Mouse (Mus musculus): ENCODE results near the gene Fstl5. TPM values are rescaled to one million over a fixed set of nuclear protein-coding genes. Genes with fewer than 3 reads are reported as not detected.
"Not testable (repeated sequence)": the region's sequence is repeated elsewhere in the genome, so short reads cannot be mapped to it uniquely, and the experiment has no call there.

The Fstl5 gene
- polyA plus RNA-seq, 1 experiment, result not detected

GRCm38 (mm10) chr3:76369910-76370309 is 295.8 kb downstream of the Fstl5 start:
- TF ChIP-seq POLR2A (IDR thresholded peaks at IDR 0.05; ENCODE audit: borderline replicate concordance, control insufficient read depth, low read depth, low read length) (no peak), CTCF (IDR thresholded peaks at IDR 0.05; ENCODE audit: control insufficient read depth, insufficient read depth, low read length) (no peak)
- no peaks in the 10 kb centered on the region for H3K4me1 ChIP-seq (ENCODE audit: control insufficient read depth, insufficient read depth, low read length)
- 90% methylated on average over 4 of the region's 4 CpGs for WGBS
- no peak overlapping the region for H3K27ac ChIP-seq (ENCODE audit: control insufficient read depth, insufficient read depth, low read depth, low read length, poor library complexity)
- no peak overlapping the region for H3K4me3 ChIP-seq (replicated peaks; ENCODE audit: control insufficient read depth, low read depth, low read length)

GRCm38 (mm10) chr3:76428775-76429372 is 354.8 kb downstream of the Fstl5 start:
- no peaks in the 10 kb centered on the region for H3K4me1 ChIP-seq (ENCODE audit: control insufficient read depth, insufficient read depth, low read length)
- WGBS, result 73% methylated on average over 6 of the region's 6 CpGs
- TF ChIP-seq CTCF (IDR thresholded peaks at IDR 0.05; ENCODE audit: control insufficient read depth, insufficient read depth, low read length), result no peak
- no peak for TF ChIP-seq POLR2A (IDR thresholded peaks at IDR 0.05; ENCODE audit: borderline replicate concordance, control insufficient read depth, low read depth, low read length)

GRCm38 (mm10) chr3:76467229-76467874 is 393.3 kb downstream of the Fstl5 start:
- Histone ChIP-seq H3K4me1 (ENCODE audit: control insufficient read depth, insufficient read depth, low read length) (no peaks in the 10 kb centered on the region), H3K4me3 (replicated peaks; ENCODE audit: control insufficient read depth, low read depth, low read length) (no peak overlapping the region), H3K27ac (ENCODE audit: control insufficient read depth, insufficient read depth, low read depth, low read length, poor library complexity) (no peak overlapping the region)
- TF ChIP-seq CTCF (IDR thresholded peaks at IDR 0.05; ENCODE audit: control insufficient read depth, insufficient read depth, low read length), result no peak
- TF ChIP-seq POLR2A (IDR thresholded peaks at IDR 0.05; ENCODE audit: borderline replicate concordance, control insufficient read depth, low read depth, low read length), result no peak

More at GRCm38 (mm10) chr3:76428775-76429372, 354.8 kb downstream of the Fstl5 start:
- Histone ChIP-seq H3K4me3 (replicated peaks; ENCODE audit: control insufficient read depth, low read depth, low read length) (no peak overlapping the region), H3K27ac (ENCODE audit: control insufficient read depth, insufficient read depth, low read depth, low read length, poor library complexity) (no peak overlapping the region)

- 51% methylated on average over 1 of the region's 1 CpGs for WGBS
- no peaks in the 10 kb centered on the region for H3K4me1 ChIP-seq (ENCODE audit: control insufficient read depth, insufficient read depth, low read length)
- no peak for TF ChIP-seq CTCF (IDR thresholded peaks at IDR 0.05; ENCODE audit: control insufficient read depth, insufficient read depth, low read length)
- TF ChIP-seq POLR2A (IDR thresholded peaks at IDR 0.05; ENCODE audit: borderline replicate concordance, control insufficient read depth, low read depth, low read length), result no peak
- no peak overlapping the region for H3K4me3 ChIP-seq (replicated peaks; ENCODE audit: control insufficient read depth, low read depth, low read length)
- no peak overlapping the region for H3K27ac ChIP-seq (ENCODE audit: control insufficient read depth, insufficient read depth, low read depth, low read length, poor library complexity)
These were observed 394.1 kb downstream of the Fstl5 start for GRCm38 (mm10) chr3:76468147-76468546.

GRCm38 (mm10) chr3:76507891-76508290 is 433.8 kb downstream of the Fstl5 start:
- whole genome bisulfite sequencing, result 86% methylated on average over 3 of the region's 3 CpGs
- not testable (repeated sequence) for H3K27ac ChIP-seq (ENCODE audit: control insufficient read depth, insufficient read depth, low read depth, low read length, poor library complexity); H3K4me3 ChIP-seq (replicated peaks; ENCODE audit: control insufficient read depth, low read depth, low read length); H3K4me1 ChIP-seq (ENCODE audit: control insufficient read depth, insufficient read depth, low read length)

- 87% methylated on average over 14 of the region's 14 CpGs for WGBS
- H3K27ac ChIP-seq (ENCODE audit: control insufficient read depth, insufficient read depth, low read depth, low read length, poor library complexity), result no peak overlapping the region
- H3K4me1 ChIP-seq (ENCODE audit: control insufficient read depth, insufficient read depth, low read length), result no peaks in the 10 kb centered on the region
- TF ChIP-seq CTCF (IDR thresholded peaks at IDR 0.05; ENCODE audit: control insufficient read depth, insufficient read depth, low read length) (no peak), POLR2A (IDR thresholded peaks at IDR 0.05; ENCODE audit: borderline replicate concordance, control insufficient read depth, low read depth, low read length) (no peak)
- no peak overlapping the region for H3K4me3 ChIP-seq (replicated peaks; ENCODE audit: control insufficient read depth, low read depth, low read length)
These were observed 434.7 kb downstream of the Fstl5 start for GRCm38 (mm10) chr3:76508811-76509210.

GRCm38 (mm10) chr3:76567346-76567745 is 493.3 kb downstream of the Fstl5 start:
- Histone ChIP-seq H3K4me3 (replicated peaks; ENCODE audit: control insufficient read depth, low read depth, low read length) (no peak overlapping the region), H3K4me1 (ENCODE audit: control insufficient read depth, insufficient read depth, low read length) (no peaks in the 10 kb centered on the region), H3K27ac (ENCODE audit: control insufficient read depth, insufficient read depth, low read depth, low read length, poor library complexity) (no peak overlapping the region)
- TF ChIP-seq POLR2A (IDR thresholded peaks at IDR 0.05; ENCODE audit: borderline replicate concordance, control insufficient read depth, low read depth, low read length), result no peak
- TF ChIP-seq CTCF (IDR thresholded peaks at IDR 0.05; ENCODE audit: control insufficient read depth, insufficient read depth, low read length), result no peak

GRCm38 (mm10) chr3:76572478-76572877 is 498.4 kb downstream of the Fstl5 start:
- no peak overlapping the region for H3K4me3 ChIP-seq (replicated peaks; ENCODE audit: control insufficient read depth, low read depth, low read length)
- no peaks in the 10 kb centered on the region for H3K4me1 ChIP-seq (ENCODE audit: control insufficient read depth, insufficient read depth, low read length)
- TF ChIP-seq POLR2A (IDR thresholded peaks at IDR 0.05; ENCODE audit: borderline replicate concordance, control insufficient read depth, low read depth, low read length) (no peak), CTCF (IDR thresholded peaks at IDR 0.05; ENCODE audit: control insufficient read depth, insufficient read depth, low read length) (no peak)
- H3K27ac ChIP-seq (ENCODE audit: control insufficient read depth, insufficient read depth, low read depth, low read length, poor library complexity), result no peak overlapping the region
- WGBS, result 54% methylated on average over 3 of the region's 3 CpGs

All from bone marrow, adult 2 months (tissue).